Mouse (Mus musculus) frontal cortex, postnatal 25 days (tissue): ENCODE results near the gene Brsk2.

ENCODE experiments used
- DNase-seq, 2 experiments: peaks; one replicate each; pipeline ENCODE4 v3.0.0; 2022; ENCODE audit warnings: low spot score in 2 of 2

Gene Brsk2

GRCm38 (mm10) chr7:141955565-141956173 is 6.1 kb downstream of the Brsk2 start:
- DNase-seq = no peak

GRCm38 (mm10) chr7:141956174-141956566 is 6.6 kb downstream of the Brsk2 start:
- peak in 1 of 2 experiments; percentile 36 for DNase-seq

GRCm38 (mm10) chr7:141957524-141958051 is 8.0 kb downstream of the Brsk2 start:
- DNase-seq = no peak

GRCm38 (mm10) chr7:141958211-141958610 is 8.7 kb downstream of the Brsk2 start:
- no peak for DNase-seq

GRCm38 (mm10) chr7:141959133-141959532 is 9.6 kb downstream of the Brsk2 start:
- no peak for DNase-seq

GRCm38 (mm10) chr7:141960926-141961325 is 11.4 kb downstream of the Brsk2 start:
- DNase-seq = no peak

- DNase-seq = no peak
Measured at GRCm38 (mm10) chr7:141961491-141961890, 11.9 kb downstream of the Brsk2 start.

GRCm38 (mm10) chr7:141962521-141962920 is 13.0 kb downstream of the Brsk2 start:
- no peak for DNase-seq

- no peak for DNase-seq
Measured at GRCm38 (mm10) chr7:141966281-141966680, 16.7 kb downstream of the Brsk2 start.

GRCm38 (mm10) chr7:141972831-141973619 is 23.5 kb downstream of the Brsk2 start:
- peak; percentile 33 to 40 for DNase-seq

- no peak for DNase-seq
Measured at GRCm38 (mm10) chr7:141978003-141978402, 28.5 kb downstream of the Brsk2 start.

GRCm38 (mm10) chr7:141979247-141979646 is 29.7 kb downstream of the Brsk2 start:
- no peak for DNase-seq

GRCm38 (mm10) chr7:141981237-141981636 is 31.7 kb downstream of the Brsk2 start:
- DNase-seq = no peak

GRCm38 (mm10) chr7:141988314-141988806 is 38.8 kb downstream of the Brsk2 start:
- DNase-seq = no peak

- DNase-seq = no peak
Measured at GRCm38 (mm10) chr7:141991183-141991582, 41.6 kb downstream of the Brsk2 start.

- DNase-seq = no peak
Measured at GRCm38 (mm10) chr7:141994121-141994520, 44.6 kb downstream of the Brsk2 start.

- DNase-seq = no peak
Measured at GRCm38 (mm10) chr7:142000661-142001060, 51.1 kb downstream of the Brsk2 start.

- no peak for DNase-seq
Measured at GRCm38 (mm10) chr7:142001597-142002340, 52.2 kb downstream of the Brsk2 start.

GRCm38 (mm10) chr7:142016562-142016961 is 67.0 kb downstream of the Brsk2 start:
- DNase-seq = no peak

GRCm38 (mm10) chr7:142019699-142020098 is 70.1 kb downstream of the Brsk2 start:
- DNase-seq = no peak

- DNase-seq = no peak
Measured at GRCm38 (mm10) chr7:142020827-142021226, 71.3 kb downstream of the Brsk2 start.

- no peak for DNase-seq
Measured at GRCm38 (mm10) chr7:142025196-142025595, 75.6 kb downstream of the Brsk2 start.
